In genomic region chr16:33605647-33606596, GRCm38 (mm10) we compare ENCODE assay signal across 11 mouse cellular contexts.
DNase-seq lines count a peak whose midpoint lies in the region; ATAC-seq lines count a peak whose summit lies in the region.
"Had no signal": no experiment of that assay in that cellular context is flagged by ENCODE, and none has a peak within 500 bp of the region (broad histone marks: within the 10 kb centered on the region; RNA-seq: fewer than 3 reads in every experiment).

No protein-coding gene starts in this region.

- H3K4me3 ChIP-seq in heart, embryonic 14.5 days (ENCODE audit: control insufficient read depth in 1 of 2, insufficient read depth in 1 of 2, low read depth in 1 of 2, low read length in 2 of 2), result no peak overlapping the region
- H3K4me3 ChIP-seq in hindbrain, embryonic 15.5 days, result no peak overlapping the region
- H3K4me3 ChIP-seq in neural tube, embryonic 15.5 days (replicated peaks), result no peak overlapping the region

- peaks cover 16 to 30% of the 10 kb centered on the region in 2 experiments for H3K4me1 ChIP-seq in heart, embryonic 14.5 days (ENCODE audit: control insufficient read depth in 2 of 2, insufficient read depth in 2 of 2, low read length in 2 of 2)
- H3K4me1 ChIP-seq in hindbrain, embryonic 15.5 days (replicated peaks), result peaks cover 16% of the 10 kb centered on the region
- H3K4me1 ChIP-seq in neural tube, embryonic 15.5 days, result peaks cover 13% of the 10 kb centered on the region

- peak overlapping the region; percentile 30; the same call in 1 of the 2 replicates for H3K9ac ChIP-seq in heart, embryonic 14.5 days (ENCODE audit: low read length)
- no peak overlapping the region for H3K9ac ChIP-seq in hindbrain, embryonic 15.5 days
- H3K9ac ChIP-seq in neural tube, embryonic 15.5 days (replicated peaks), result no peak overlapping the region

- peak overlapping the region; percentile 57 to 98 for H3K27ac ChIP-seq in heart, embryonic 14.5 days (replicated peaks in 1 of 2; ENCODE audit: control insufficient read depth in 1 of 2, insufficient read depth in 1 of 2, low read depth in 2 of 2, low read length in 2 of 2)
- peak overlapping the region; percentile 72 for H3K27ac ChIP-seq in hindbrain, embryonic 15.5 days (replicated peaks)
- peak overlapping the region; percentile 58 for H3K27ac ChIP-seq in neural tube, embryonic 15.5 days (replicated peaks)

- intact Hi-C loops in heart, postnatal 25 days (cut with DNase I), result no loop called here

- DNase-seq in heart, postnatal 25 days (ENCODE audit: low spot score), result no peak
- DNase-seq in embryo, embryonic 9.5 days (ENCODE audit: extremely low spot score), result peak; percentile 70
- DNase-seq in right cerebral cortex, adult 18-20 months, result no peak
- no peak for DNase-seq in MN1 (ENCODE audit: low spot score)
- DNase-seq: gastrocnemius, postnatal 10 days; thymus, adult 18-20 months had no signal

- H3K27me3 ChIP-seq in heart, embryonic 14.5 days (ENCODE audit: control insufficient read depth, insufficient read depth, low read length), result no peaks in the 10 kb centered on the region
- H3K27me3 ChIP-seq in hindbrain, embryonic 15.5 days, result no peaks in the 10 kb centered on the region
- no peaks in the 10 kb centered on the region for H3K27me3 ChIP-seq in neural tube, embryonic 15.5 days (replicated peaks)

- H3K36me3 ChIP-seq in heart, embryonic 14.5 days (ENCODE audit: control insufficient read depth, insufficient read depth, low read length), result no peaks in the 10 kb centered on the region
- H3K36me3 ChIP-seq in hindbrain, embryonic 15.5 days, result no peaks in the 10 kb centered on the region
- no peaks in the 10 kb centered on the region for H3K36me3 ChIP-seq in neural tube, embryonic 15.5 days

- H3K9me3 ChIP-seq in heart, embryonic 14.5 days (ENCODE audit: control insufficient read depth, low read length), result no peaks in the 10 kb centered on the region
- H3K9me3 ChIP-seq in hindbrain, embryonic 15.5 days, result no peaks in the 10 kb centered on the region
- H3K9me3 ChIP-seq in neural tube, embryonic 15.5 days (replicated peaks), result no peaks in the 10 kb centered on the region

- WGBS in heart, embryonic 14.5 days, result 29% methylated on average over 9 of the region's 9 CpGs
- WGBS in hindbrain, embryonic 15.5 days, result 14% methylated on average over 9 of the region's 9 CpGs
- 20% methylated on average over 9 of the region's 9 CpGs for WGBS in neural tube, embryonic 15.5 days

- H3K4me2 ChIP-seq in heart, embryonic 14.5 days (ENCODE audit: low read length), result peak overlapping the region; percentile 42; the same call in 1 of the 2 replicates
- 0 out of 2 replicates have a peak overlapping the region, but pooled peaks have one; percentile 6 for H3K4me2 ChIP-seq in hindbrain, embryonic 15.5 days
- H3K4me2 ChIP-seq in neural tube, embryonic 15.5 days, result 0 out of 2 replicates have a peak overlapping the region, but pooled peaks have one; percentile 15
- H3K4me2 ChIP-seq: liver, embryonic 11.5 days had no signal

- ATAC-seq in heart, embryonic 14.5 days (ENCODE audit: insufficient number of reproducible peaks, insufficient read depth, low FRiP score, low read depth), result no peak
- ATAC-seq in hindbrain, embryonic 15.5 days (ENCODE audit: low FRiP score, low read depth), result peak; percentile 91
- peak; percentile 67 for ATAC-seq in neural tube, embryonic 15.5 days (ENCODE audit: low FRiP score)
- no peak for ATAC-seq in CD4-positive, CD25-positive, alpha-beta regulatory T cell, adult 4 months

Comparison
In these comparisons a context has a peak if more than half of its experiments do, and no peak if none do; other contexts are left out.
1. ATAC-seq: peak in hindbrain, embryonic 15.5 days (single experiment) and neural tube, embryonic 15.5 days (single experiment); none in heart, embryonic 14.5 days (single experiment) and CD4-positive, CD25-positive, alpha-beta regulatory T cell, adult 4 months (single experiment).
2. Peak in every context shown above with its lines, with median percentiles within 50 percentile points of each other: H3K27ac ChIP-seq and H3K4me2 ChIP-seq.